Mouse (Mus musculus): ENCODE data around the gene AU022252. TPM values are rescaled to one million over a fixed set of nuclear protein-coding genes. Genes with fewer than 3 reads are reported as not detected.

The AU022252 gene
- polyA plus RNA-seq, 2 experiments, result 3.1 to 12.7 TPM

DNA sequence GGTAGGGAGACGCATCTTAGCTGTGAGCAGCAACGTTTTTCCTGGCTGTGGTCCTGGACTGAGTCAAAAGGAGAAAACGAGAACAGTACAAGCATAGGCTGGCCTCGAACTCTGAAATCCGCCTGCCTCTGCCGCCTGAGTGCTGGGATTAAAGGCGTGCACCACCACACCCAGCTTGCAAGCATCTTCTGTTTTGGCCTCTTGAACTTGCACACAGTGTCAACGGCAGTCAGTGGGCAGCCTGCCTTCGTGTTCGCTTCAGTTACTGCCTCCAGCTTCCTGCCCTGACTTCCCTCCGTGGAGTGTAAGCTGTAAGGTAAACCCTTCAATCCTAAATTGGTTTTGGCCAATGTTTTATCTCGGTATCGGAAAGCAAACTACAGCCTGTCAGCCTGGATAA, 34.1 kb upstream of the AU022252 start:
- no peak overlapping the region for H3K9ac ChIP-seq (replicated peaks)
- no peak overlapping the region for H3K27ac ChIP-seq
- H3K36me3 ChIP-seq (replicated peaks; ENCODE audit: control insufficient read depth, insufficient read depth, low read depth), result peaks cover 5% of the 10 kb centered on the region
- TF ChIP-seq EP300 (IDR thresholded peaks at IDR 0.05; ENCODE audit: low read depth) (no peak), CTCF (IDR thresholded peaks at IDR 0.05; ENCODE audit: low read depth) (no peak)
- 50% methylated on average over 13 of the region's 13 CpGs for WGBS (ENCODE audit: insufficient replicate concordance)
- ATAC-seq (ENCODE audit: insufficient read depth) (no peak), DNase-seq (ENCODE audit: low read depth in 3 of 3, low spot score in 3 of 3) (no peak)
- H3K4me3 ChIP-seq (ENCODE audit: insufficient read depth in 1 of 2, low read depth in 2 of 2, low read length in 2 of 2), result no peak overlapping the region
- H3K4me2 ChIP-seq (ENCODE audit: low read depth), result no peak overlapping the region
- H3K9me3 ChIP-seq (ENCODE audit: control insufficient read depth, low read length), result no peaks in the 10 kb centered on the region
- no peaks in the 10 kb centered on the region for H3K27me3 ChIP-seq (ENCODE audit: control insufficient read depth, insufficient read depth, low read length)
- H3K4me1 ChIP-seq (replicated peaks; ENCODE audit: control insufficient read depth in 2 of 2, insufficient read depth in 2 of 2, low read length in 1 of 2), result peaks cover 0 to 7% of the 10 kb centered on the region in 2 experiments; a peak in 2 of 4 replicates

GRCm38 (mm10) chr4:119263459-119263858, 30.9 kb upstream of the AU022252 start:
- H3K27me3 ChIP-seq (ENCODE audit: control insufficient read depth, insufficient read depth, low read length), result no peaks in the 10 kb centered on the region
- 50% methylated on average over 3 of the region's 3 CpGs for WGBS (ENCODE audit: insufficient replicate concordance)
- no peaks in the 10 kb centered on the region for H3K9me3 ChIP-seq (ENCODE audit: control insufficient read depth, low read length)
- no peak overlapping the region for H3K9ac ChIP-seq (replicated peaks)
- H3K27ac ChIP-seq, result no peak overlapping the region
- no peak overlapping the region for H3K4me2 ChIP-seq (ENCODE audit: low read depth)
- no peaks in the 10 kb centered on the region for H3K4me1 ChIP-seq (replicated peaks; ENCODE audit: control insufficient read depth in 2 of 2, insufficient read depth in 2 of 2, low read length in 1 of 2)
- H3K36me3 ChIP-seq (replicated peaks; ENCODE audit: control insufficient read depth, insufficient read depth, low read depth), result no peaks in the 10 kb centered on the region
- ATAC-seq (ENCODE audit: insufficient read depth) (no peak), DNase-seq (ENCODE audit: low read depth in 3 of 3, low spot score in 3 of 3) (no peak)
- no peak overlapping the region for H3K4me3 ChIP-seq (ENCODE audit: insufficient read depth in 1 of 2, low read depth in 2 of 2, low read length in 2 of 2)
- TF ChIP-seq EP300 (IDR thresholded peaks at IDR 0.05; ENCODE audit: low read depth), result no peak
- no peak for TF ChIP-seq CTCF (IDR thresholded peaks at IDR 0.05; ENCODE audit: low read depth)

DNA sequence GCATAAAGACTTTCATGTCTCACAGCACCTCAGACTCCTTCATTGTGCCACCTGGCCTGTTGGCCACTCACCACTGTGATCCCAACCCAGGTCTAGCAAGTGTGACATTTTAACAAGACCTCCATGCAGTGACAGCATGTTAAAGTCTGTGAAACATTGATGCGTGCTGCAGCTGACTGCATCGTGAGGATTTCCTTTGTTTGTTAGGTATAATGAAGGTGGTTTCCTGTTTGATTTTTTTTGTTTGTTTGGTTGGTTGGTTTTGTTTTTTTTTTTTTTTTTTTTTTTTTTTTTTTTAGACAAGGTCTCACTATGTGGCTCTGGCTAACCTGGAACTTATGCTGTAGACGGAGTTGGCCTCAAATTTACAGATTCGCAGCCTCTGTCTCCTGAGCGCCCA, 30.0 kb upstream of the AU022252 start:
- Histone ChIP-seq H3K4me1 (replicated peaks; ENCODE audit: control insufficient read depth in 2 of 2, insufficient read depth in 2 of 2, low read length in 1 of 2) (no peaks in the 10 kb centered on the region), H3K9ac (replicated peaks) (no peak overlapping the region), H3K27ac (no peak overlapping the region), H3K4me3 (ENCODE audit: insufficient read depth in 1 of 2, low read depth in 2 of 2, low read length in 2 of 2) (no peak overlapping the region), H3K9me3 (ENCODE audit: control insufficient read depth, low read length) (no peaks in the 10 kb centered on the region), H3K36me3 (replicated peaks; ENCODE audit: control insufficient read depth, insufficient read depth, low read depth) (no peaks in the 10 kb centered on the region), H3K27me3 (ENCODE audit: control insufficient read depth, insufficient read depth, low read length) (no peaks in the 10 kb centered on the region), H3K4me2 (ENCODE audit: low read depth) (no peak overlapping the region)
- TF ChIP-seq EP300 (IDR thresholded peaks at IDR 0.05; ENCODE audit: low read depth) (no peak), CTCF (IDR thresholded peaks at IDR 0.05; ENCODE audit: low read depth) (no peak)
- DNase-seq (ENCODE audit: low read depth in 3 of 3, low spot score in 3 of 3), result no peak
- no peak for ATAC-seq (ENCODE audit: insufficient read depth)
- 73% methylated on average over 5 of the region's 5 CpGs for WGBS (ENCODE audit: insufficient replicate concordance)

DNA sequence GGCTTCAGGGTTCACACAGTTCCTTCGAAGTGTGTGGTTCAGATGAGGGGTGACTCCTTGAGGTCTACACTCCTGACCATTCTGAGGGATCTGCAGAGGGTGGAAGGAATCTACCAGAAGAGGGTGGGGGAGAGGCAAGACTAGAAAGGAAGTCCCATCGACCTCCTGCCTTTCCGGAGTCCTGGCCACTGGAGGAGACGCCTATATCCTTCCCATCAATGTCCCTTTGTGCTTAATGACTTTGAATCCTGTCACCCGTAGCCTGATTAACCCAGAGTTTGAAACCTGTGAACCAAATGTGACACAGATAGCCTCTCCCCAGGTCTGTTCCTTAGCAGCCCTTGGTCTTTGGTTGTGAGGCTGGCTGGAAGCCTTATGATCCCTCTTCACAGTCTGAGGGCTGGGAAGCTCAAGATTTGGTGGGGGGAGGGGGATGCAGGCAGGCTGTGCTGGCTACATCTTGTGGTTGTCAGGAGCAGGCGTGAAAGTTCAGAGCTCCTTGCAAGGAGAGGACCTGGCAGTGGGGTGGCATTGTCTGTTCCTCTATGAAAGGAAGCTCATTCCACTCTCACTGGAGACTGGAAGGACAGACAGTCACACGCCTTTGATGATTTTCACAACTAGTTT, 28.7 kb upstream of the AU022252 start:
- Histone ChIP-seq H3K27ac (no peak overlapping the region), H3K36me3 (replicated peaks; ENCODE audit: control insufficient read depth, insufficient read depth, low read depth) (no peaks in the 10 kb centered on the region), H3K4me1 (replicated peaks; ENCODE audit: control insufficient read depth in 2 of 2, insufficient read depth in 2 of 2, low read length in 1 of 2) (no peaks in the 10 kb centered on the region), H3K4me2 (ENCODE audit: low read depth) (no peak overlapping the region), H3K9me3 (ENCODE audit: control insufficient read depth, low read length) (no peaks in the 10 kb centered on the region), H3K27me3 (ENCODE audit: control insufficient read depth, insufficient read depth, low read length) (no peaks in the 10 kb centered on the region), H3K9ac (replicated peaks) (no peak overlapping the region), H3K4me3 (ENCODE audit: insufficient read depth in 1 of 2, low read depth in 2 of 2, low read length in 2 of 2) (no peak overlapping the region)
- no peak for DNase-seq (ENCODE audit: low read depth in 3 of 3, low spot score in 3 of 3)
- ATAC-seq (ENCODE audit: insufficient read depth), result no peak
- TF ChIP-seq EP300 (IDR thresholded peaks at IDR 0.05; ENCODE audit: low read depth) (no peak), CTCF (IDR thresholded peaks at IDR 0.05; ENCODE audit: low read depth) (no peak)
- WGBS (ENCODE audit: insufficient replicate concordance), result 25% methylated on average over 7 of the region's 7 CpGs

- DNase-seq (ENCODE audit: low read depth in 3 of 3, low spot score in 3 of 3), result no peak
- no peak for TF ChIP-seq EP300 (IDR thresholded peaks at IDR 0.05; ENCODE audit: low read depth)
- no peak for TF ChIP-seq CTCF (IDR thresholded peaks at IDR 0.05; ENCODE audit: low read depth)
These were observed 27.1 kb upstream of the AU022252 start for GRCm38 (mm10) chr4:119259344-119260254.

More at GRCm38 (mm10) chr4:119259344-119260254, 27.1 kb upstream of the AU022252 start:
- no peaks in the 10 kb centered on the region for H3K36me3 ChIP-seq (replicated peaks; ENCODE audit: control insufficient read depth, insufficient read depth, low read depth)
- H3K4me2 ChIP-seq (ENCODE audit: low read depth), result no peak overlapping the region
- no peaks in the 10 kb centered on the region for H3K9me3 ChIP-seq (ENCODE audit: control insufficient read depth, low read length)
- H3K4me3 ChIP-seq (ENCODE audit: insufficient read depth in 1 of 2, low read depth in 2 of 2, low read length in 2 of 2), result no peak overlapping the region
- no peak overlapping the region for H3K27ac ChIP-seq
- 62% methylated on average over 15 of the region's 15 CpGs for WGBS (ENCODE audit: insufficient replicate concordance)
- H3K9ac ChIP-seq (replicated peaks), result no peak overlapping the region
- ATAC-seq (ENCODE audit: insufficient read depth), result peak; percentile 41; the same call in 1 of the 2 replicates
- no peaks in the 10 kb centered on the region for H3K4me1 ChIP-seq (replicated peaks; ENCODE audit: control insufficient read depth in 2 of 2, insufficient read depth in 2 of 2, low read length in 1 of 2)
- H3K27me3 ChIP-seq (ENCODE audit: control insufficient read depth, insufficient read depth, low read length), result no peaks in the 10 kb centered on the region
